Mouse (Mus musculus) bone marrow, adult 2 months (tissue): ENCODE results near the gene Tfap4. TPM values are rescaled to one million over a fixed set of nuclear protein-coding genes. Genes with fewer than 3 reads are reported as not detected.

ENCODE experiments used
- H3K27ac ChIP-seq: fragments of 200-500 bp; 2 replicates; pipeline ENCODE4 v1.5.1; 2012; ENCODE audit warnings: low read depth, mild to moderate bottlenecking, control low read depth, inconsistent platforms, low read length; ENCODE audit not compliant: control insufficient read depth, poor library complexity, insufficient read depth
- H3K4me1 ChIP-seq: fragments of 200-500 bp; 2 replicates; pipeline ENCODE4 v1.6.1; 2011; ENCODE audit warnings: low read length; ENCODE audit not compliant: control insufficient read depth, insufficient read depth
- H3K4me3 ChIP-seq: fragments of 200-500 bp; replicated peaks from 2 replicates; pipeline ENCODE3; 2011; ENCODE audit warnings: mild to moderate bottlenecking, low read depth, low read length, control low read depth; ENCODE audit not compliant: control insufficient read depth
- CTCF ChIP-seq: fragments of 200-500 bp; IDR thresholded peaks from 2 replicates; pipeline ENCODE4 v1.5.1; 2011; ENCODE audit warnings: low read length, control low read depth; ENCODE audit not compliant: control insufficient read depth, insufficient read depth
- POLR2A ChIP-seq: fragments of 200-500 bp; IDR thresholded peaks from 2 replicates; pipeline ENCODE4 v1.6.1; 2011; ENCODE audit warnings: low read depth, mild to moderate bottlenecking, control low read depth, low read length, borderline replicate concordance; ENCODE audit not compliant: control insufficient read depth
- WGBS: fragments of 180-500 bp; shearing (Covaris S2); methylation state at CpG from one replicate; pipeline ENCODE4 v1.1.7; 2018; 5-methylcytosine and 5-hydroxymethylcytosine counted together
- polyA plus RNA-seq: library from polyadenylated mRNA; stranded (reverse); fragments of >200 nt; gene quantifications from 2 replicates; pipeline ENCODE4 v1.2.4, GENCODE M21; 2011; ENCODE audit warnings: low replicate concordance; ENCODE audit not compliant: missing spikeins, insufficient read depth, insufficient read length

Tfap4 gene
- polyA plus RNA-seq, 1 experiment, result 10.2 TPM

DNA sequence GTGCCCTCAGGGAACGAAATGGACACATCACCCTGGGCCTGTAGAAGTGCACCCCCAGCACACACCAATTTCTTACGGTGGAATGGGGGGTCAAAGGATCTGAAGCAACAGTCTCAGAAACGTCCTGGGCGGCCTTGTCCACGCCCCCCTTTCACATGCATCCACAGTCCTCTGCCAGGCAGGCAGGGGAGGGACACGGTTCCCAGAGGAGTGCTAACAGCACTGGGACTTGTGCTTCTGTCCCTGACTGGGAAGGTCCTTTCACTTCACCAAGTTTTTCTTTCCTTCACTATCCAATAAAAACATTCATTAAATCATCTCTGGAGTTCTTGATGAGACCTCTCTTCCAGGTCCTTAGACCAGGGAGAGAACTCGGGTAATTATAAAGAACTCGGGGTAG, 39.0 kb downstream of the Tfap4 start:
- WGBS, result 82% methylated on average over 8 of the region's 8 CpGs
- Histone ChIP-seq H3K27ac (no peak overlapping the region), H3K4me1 (peaks cover 1% of the 10 kb centered on the region; the same call in 1 of the 2 replicates), H3K4me3 (no peak overlapping the region)
- TF ChIP-seq POLR2A, result no peak
- no peak for TF ChIP-seq CTCF

DNA sequence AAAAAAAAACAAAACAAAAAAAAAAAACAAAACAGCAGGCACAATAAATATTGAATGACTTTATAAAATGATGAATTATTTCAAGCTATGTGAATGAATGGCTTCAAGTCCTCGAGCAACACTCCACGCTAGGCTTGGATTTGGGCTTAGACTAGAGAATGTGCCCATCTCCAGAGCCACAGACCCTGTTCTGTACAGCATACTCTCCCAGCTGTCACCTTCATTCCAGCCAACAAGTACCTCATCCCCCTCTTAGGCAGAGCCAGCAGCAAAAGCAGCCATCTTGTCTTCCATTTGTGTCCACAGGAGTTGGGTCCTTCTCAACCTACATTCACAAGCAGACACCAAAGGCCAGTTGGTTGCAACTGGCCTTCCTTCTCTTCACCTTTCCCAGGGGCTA, 39.8 kb downstream of the Tfap4 start:
- Histone ChIP-seq H3K4me3 (no peak overlapping the region), H3K4me1 (peaks cover 1% of the 10 kb centered on the region; the same call in 1 of the 2 replicates), H3K27ac (no peak overlapping the region)
- 82% methylated on average over 2 of the region's 2 CpGs for WGBS
- TF ChIP-seq POLR2A (no peak), CTCF (no peak)

DNA sequence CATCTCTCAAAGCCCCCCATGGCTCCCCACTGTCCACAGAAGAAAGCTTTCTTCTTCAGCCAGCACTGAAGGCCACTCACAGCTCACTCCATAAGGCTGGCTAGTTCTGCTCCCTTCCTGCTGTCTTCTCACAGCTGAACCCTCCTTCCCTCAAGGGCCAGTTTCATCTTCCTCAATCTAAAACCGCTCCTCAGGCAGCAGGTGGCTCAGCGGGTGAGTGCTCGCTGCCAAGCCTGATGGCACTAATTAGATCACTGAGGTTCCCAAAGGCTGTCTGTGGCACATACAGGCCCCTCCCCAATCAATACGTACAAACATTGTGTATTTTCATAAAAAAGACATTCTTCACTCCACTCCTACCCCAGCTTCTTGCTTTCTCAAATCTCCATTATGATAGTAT, 40.5 kb downstream of the Tfap4 start:
- no peak overlapping the region for H3K27ac ChIP-seq
- peaks cover 1% of the 10 kb centered on the region; the same call in 1 of the 2 replicates for H3K4me1 ChIP-seq
- 11% methylated on average over 4 of the region's 4 CpGs for WGBS
- TF ChIP-seq POLR2A, result no peak
- TF ChIP-seq CTCF, result no peak
- H3K4me3 ChIP-seq, result no peak overlapping the region

DNA sequence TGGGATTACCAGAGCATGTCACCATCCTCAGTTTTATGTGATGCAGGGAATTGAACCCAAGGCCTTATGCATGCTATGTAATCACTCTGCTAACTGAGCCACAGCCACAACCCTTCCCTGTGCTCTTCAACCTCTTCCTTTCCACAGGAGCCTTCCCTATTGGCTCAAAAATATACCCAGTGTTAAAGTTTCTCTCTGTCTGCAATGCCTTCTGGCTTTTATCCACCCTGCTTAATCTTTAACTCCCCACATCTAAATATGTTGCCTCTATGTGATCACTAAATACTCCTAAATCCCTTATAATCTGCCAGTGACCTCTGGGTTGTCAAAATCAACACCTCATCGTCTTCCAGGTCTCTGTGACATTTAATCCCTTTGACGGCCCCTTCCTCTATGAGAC, 41.7 kb downstream of the Tfap4 start:
- H3K4me3 ChIP-seq, result no peak overlapping the region
- H3K27ac ChIP-seq, result no peak overlapping the region
- H3K4me1 ChIP-seq, result peaks cover 1% of the 10 kb centered on the region; the same call in 1 of the 2 replicates
- TF ChIP-seq CTCF, result no peak
- no peak for TF ChIP-seq POLR2A
- WGBS, result 76% methylated on average over 2 of the region's 2 CpGs

DNA sequence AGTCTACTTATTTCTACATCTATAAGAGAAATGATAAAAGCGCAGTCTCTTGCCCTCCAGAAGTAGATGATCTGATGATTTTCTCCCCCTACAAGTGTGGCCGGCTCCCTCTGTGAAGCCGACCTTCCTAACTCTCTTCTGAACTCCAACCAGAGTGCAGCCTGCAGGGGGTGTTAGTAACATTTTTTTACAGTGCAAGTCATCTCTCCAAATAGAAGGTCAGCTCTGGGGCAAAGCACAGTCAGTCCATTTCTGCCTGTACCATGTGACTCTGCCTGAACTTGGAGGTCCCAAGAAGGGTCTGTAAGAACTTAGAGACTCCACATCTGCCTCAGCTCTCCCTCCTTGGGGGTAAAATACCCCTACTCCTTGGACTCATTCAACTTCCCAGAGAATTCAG, 45.3 kb downstream of the Tfap4 start:
- WGBS, result 75% methylated on average over 3 of the region's 3 CpGs
- Histone ChIP-seq H3K27ac (no peak overlapping the region), H3K4me1 (peaks cover 1% of the 10 kb centered on the region), H3K4me3 (no peak overlapping the region)
- TF ChIP-seq POLR2A, result no peak
- no peak for TF ChIP-seq CTCF

DNA sequence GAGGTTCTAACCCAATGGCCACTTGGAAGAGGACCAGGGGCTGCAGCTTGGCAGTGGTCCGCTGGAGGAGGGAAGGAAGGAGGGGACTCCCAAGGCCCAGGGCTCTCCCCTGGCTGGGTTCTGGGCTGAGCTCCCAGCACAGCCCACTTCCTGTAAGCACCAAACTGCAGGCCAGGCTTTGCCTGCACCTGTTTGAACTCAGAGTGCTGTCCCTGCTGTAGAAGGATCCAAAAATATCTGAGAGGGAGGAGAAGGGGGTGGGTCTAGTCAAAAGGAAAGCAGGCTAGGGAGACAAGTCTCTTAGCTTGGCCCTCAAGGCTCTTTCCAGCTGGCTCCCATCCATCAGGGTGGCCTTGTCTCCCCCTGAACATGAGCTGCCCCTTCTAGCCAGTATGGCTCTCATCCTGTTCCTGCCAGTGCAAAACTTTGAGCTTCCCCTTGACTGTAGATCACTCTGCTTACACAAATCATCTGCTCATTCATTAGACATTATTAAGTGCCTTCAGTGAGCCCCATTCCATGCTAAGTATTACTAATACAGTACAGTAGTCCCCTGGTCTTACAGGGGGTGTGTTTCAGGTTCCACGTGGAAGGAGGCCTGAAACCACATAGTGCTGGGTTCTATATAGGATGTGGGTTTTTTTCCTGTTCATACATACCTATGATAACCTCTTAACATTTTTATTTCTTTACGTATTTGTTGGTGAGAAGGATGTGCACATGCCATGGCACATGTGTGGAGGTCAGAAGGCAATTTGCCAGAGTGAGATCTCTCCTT, 46.8 kb downstream of the Tfap4 start:
- no peak for TF ChIP-seq POLR2A
- TF ChIP-seq CTCF, result no peak
- no peak overlapping the region for H3K4me3 ChIP-seq
- H3K4me1 ChIP-seq, result no peaks in the 10 kb centered on the region; the same call in none of the 2 replicates
- 20% methylated on average over 3 of the region's 3 CpGs for WGBS
- no peak overlapping the region; the same call in 1 of the 2 replicates for H3K27ac ChIP-seq

DNA sequence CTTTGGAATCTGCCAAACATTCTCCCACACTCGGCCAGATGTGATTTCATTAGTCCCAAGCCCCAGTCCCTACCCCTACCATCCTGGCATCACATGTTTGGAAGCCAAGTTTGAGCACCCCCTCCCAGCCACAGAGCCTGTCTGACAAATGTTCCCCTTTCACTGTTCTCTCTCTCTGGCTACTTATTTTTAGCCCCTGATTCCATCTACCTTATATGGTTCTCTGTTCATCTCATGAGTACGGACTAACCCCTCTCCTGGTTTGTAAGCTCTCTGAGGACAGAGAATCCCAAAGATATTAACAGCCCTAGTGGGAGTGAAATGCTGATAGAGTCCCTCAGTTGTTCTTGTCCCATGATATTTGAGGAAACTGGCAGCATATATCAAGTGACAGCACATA, 48.3 kb downstream of the Tfap4 start:
- H3K4me3 ChIP-seq, result no peak overlapping the region
- TF ChIP-seq POLR2A (no peak), CTCF (no peak)
- H3K27ac ChIP-seq, result no peak overlapping the region
- 53% methylated on average over 2 of the region's 2 CpGs for WGBS
- H3K4me1 ChIP-seq, result no peaks in the 10 kb centered on the region; the same call in none of the 2 replicates

DNA sequence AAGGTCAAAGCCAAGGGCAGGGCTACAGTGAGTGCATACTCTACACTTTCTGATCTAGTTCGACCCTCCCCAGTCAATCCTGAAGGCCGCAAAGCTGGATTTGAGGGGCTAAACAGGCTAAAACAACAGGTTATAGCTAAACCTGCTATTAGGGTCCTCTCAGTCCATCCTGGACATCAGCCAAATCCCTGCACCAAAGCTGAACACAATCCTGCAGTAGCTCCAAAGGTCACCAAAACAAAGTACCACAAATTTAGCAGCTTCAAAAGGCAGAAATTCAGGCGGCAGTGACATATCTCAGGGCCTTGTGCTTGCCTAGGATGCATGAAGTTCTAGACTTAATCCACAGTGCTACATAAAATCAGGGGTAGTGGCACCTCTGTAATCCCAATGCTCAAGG, 53.5 kb downstream of the Tfap4 start:
- no peak for TF ChIP-seq CTCF
- TF ChIP-seq POLR2A, result no peak
- WGBS, result 88% methylated on average over 3 of the region's 3 CpGs
- Histone ChIP-seq H3K4me1 (no peaks in the 10 kb centered on the region), H3K4me3 (no peak overlapping the region), H3K27ac (no peak overlapping the region)

DNA sequence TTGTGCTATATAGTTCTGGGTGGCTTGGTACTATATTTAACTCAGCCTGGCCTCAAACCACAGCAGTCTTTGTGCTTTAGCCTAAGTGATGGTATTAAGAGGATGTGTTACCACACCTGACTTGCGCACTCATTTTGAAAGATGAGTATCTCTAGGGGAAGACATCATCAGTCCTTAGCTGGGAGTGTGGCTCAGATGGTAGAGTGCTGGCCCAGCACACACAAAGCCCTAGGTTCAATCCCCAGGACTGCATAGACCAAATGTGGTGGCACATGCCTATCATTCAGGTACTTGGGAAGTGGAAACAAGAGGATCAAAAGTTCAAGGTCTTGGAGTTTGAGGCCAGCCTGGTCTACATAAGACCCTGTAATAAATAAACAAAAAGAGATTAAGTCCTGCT, 56.2 kb downstream of the Tfap4 start:
- H3K4me3 ChIP-seq, result no peak overlapping the region
- no peak overlapping the region for H3K27ac ChIP-seq
- 62% methylated on average over 1 of the region's 1 CpGs for WGBS
- TF ChIP-seq CTCF (no peak), POLR2A (no peak)
- no peaks in the 10 kb centered on the region for H3K4me1 ChIP-seq
